Mouse (Mus musculus) splenic B cell, adult 2 months (primary cell): ENCODE measurements around the gene Gm11492.

ENCODE experiments used
- DNase-seq: peaks from one replicate; pipeline ENCODE4 v3.0.0-alpha.2; 2011; ENCODE audit warnings: low read depth, low spot score
- H3K27me3 ChIP-seq: 2 replicates; pipeline ENCODE4 v1.6.1; 2012; ENCODE audit warnings: mild to moderate bottlenecking, low read length, moderate library complexity, mixed read lengths; ENCODE audit not compliant: control insufficient read depth, poor library complexity, insufficient read depth, severe bottlenecking
- H3K36me3 ChIP-seq: 2 replicates; pipeline ENCODE4 v1.6.1; 2012; ENCODE audit warnings: mild to moderate bottlenecking, low read length, moderate library complexity, mixed read lengths; ENCODE audit not compliant: control insufficient read depth, poor library complexity, insufficient read depth, severe bottlenecking

Gene Gm11492

DNA sequence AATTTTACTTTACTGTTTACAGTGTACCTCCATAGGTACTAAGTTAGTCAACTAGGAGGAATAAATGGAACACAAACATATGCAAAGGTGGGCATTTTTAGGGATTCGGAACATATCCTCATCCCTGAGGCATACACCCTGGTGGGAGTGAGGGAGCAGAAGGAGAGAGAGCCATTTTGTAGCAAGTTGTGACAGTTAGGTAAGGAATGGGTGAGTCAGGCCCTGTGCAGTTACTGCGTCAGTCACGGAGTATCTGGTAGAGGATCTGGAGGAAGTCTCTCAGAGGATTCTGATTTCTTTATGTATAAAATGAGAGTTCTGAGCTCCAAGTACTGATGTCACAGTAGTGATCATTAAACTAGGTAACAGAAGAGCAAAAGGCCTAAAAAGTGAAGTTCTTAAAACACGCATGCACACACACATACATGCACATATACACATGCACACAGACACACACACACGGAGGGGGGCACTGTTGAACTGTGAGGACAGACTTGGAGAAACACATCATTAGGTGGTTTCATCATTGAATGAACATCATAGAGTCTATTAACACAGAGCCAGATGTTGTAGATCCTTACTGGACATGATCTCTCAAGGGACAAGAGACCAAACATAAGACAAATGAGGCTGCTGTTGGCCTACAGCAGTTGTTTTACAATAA, 20.9 kb downstream of the Gm11492 start:
- no peak for DNase-seq
- no peaks in the 10 kb centered on the region for H3K36me3 ChIP-seq
- no peaks in the 10 kb centered on the region for H3K27me3 ChIP-seq

DNA sequence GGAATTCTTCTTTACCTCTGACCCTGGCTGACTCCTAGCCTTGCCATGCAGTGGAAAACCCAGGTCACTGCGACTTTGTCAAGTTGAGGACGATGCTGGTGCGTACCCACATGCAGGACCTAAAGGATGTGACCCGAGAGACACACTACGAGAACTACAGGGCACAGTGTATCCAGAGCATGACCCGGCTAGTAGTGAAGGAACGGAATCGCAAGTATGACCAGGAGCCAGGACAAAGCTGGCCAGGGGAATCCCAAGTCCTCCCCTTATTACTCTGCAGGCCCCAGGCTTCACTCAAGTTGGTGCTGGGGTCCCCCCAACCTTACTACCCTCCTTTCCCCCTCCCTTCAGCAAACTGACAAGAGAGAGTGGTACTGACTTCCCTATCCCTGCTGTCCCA, 23.2 kb downstream of the Gm11492 start:
- Histone ChIP-seq H3K36me3 (no peaks in the 10 kb centered on the region), H3K27me3 (no peaks in the 10 kb centered on the region)
- no peak for DNase-seq

DNA sequence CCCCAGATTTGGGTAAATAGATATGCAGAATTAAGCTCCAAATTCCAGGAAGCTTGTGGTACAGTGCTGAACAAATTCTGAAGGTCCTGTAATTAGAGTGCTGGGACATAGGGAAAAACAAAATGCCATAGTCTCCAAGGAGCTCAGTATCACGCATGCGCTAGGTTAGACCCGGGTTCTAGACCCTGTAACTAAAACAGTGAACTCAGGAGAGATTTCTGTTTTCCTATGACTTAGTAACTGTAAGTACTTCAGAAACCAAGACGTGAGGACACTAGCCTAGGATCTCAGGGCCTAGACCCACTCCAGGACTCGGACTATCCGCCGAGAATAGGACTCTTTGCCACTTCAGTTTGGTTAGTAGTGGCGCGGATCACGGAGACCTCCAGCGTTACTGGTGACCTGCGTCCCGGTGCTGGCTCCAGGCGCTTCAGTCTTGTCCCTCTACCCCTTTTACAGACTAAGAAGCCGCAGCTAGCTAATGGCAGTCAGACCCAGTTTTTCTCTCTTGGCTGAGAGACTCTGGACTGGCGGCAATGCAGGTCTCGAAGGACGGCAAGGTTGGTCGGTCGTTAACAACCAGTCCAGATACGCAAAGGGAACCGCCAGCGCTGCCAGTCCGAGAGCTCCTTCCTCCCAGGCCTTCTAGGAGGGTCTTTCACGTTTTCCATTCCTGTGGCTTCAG, 24.5 kb downstream of the Gm11492 start:
- no peaks in the 10 kb centered on the region for H3K27me3 ChIP-seq
- DNase-seq: no peak
- no peaks in the 10 kb centered on the region for H3K36me3 ChIP-seq

DNA sequence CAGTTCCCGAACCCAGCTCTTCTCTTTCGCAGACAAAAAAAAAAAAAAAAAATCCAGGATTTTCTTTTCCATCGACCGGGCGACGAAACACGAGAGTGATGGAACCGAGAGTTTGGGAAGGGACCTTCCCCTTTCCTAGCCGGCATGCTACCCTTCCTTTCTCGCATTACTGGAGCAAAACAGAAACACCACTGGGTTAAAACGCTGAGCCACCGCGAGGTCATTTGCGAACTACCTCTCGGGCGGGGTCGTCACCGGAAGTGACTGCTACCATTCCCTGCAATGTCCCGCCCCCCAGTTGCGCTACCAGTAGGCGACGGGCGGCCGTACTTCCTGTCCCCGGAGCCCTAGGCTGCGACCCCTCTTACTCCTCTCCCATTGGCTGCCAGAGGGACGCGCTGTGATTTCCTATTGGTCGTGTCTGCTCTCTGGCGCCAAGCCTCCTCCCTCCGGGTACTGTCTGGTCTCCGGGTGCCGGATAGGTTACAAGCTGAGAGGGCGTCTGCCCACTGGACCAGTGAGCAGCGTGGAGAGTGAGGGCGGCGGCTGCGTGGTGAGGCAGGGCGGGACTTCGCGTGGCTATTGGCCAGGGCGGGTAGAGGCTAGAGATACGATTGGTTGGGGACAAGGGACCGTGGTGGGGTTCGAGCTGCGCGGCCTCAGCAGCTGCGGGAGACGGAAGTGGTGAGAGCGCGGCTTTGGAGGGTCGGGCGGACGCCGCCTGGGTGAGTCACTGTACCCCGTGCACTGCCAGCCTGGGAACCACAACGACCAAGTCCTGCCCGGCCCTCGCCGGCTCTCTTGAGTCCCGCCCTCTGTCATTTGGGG, 25.3 kb downstream of the Gm11492 start, which contains the start of gene Mtmr4:
Gene Mtmr4, plus strand, starts transcription at position 637 of the 828 bp plus-strand sequence.
- peak; percentile 99 for DNase-seq
- Histone ChIP-seq H3K36me3 (no peaks in the 10 kb centered on the region; the same call in 1 of the 2 replicates), H3K27me3 (no peaks in the 10 kb centered on the region)

DNA sequence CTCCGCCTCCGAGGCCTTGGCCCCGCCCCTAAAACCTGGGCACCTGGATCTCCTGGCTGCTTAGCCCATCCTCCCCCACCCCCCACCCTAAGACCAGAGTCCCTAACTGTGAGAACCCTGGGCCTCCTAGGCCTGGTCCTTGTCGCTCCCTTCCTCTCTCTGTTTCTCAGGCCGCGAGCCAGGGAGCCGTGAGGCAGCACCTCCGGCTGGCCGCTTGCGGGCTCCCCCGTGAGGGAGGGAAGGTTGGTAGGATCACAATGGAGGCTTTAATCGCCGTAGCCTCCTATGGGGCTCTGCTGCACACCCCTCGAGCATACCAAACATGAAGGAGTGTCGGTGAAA, 25.9 kb downstream of the Gm11492 start:
- Histone ChIP-seq H3K27me3 (no peaks in the 10 kb centered on the region), H3K36me3 (no peaks in the 10 kb centered on the region; the same call in 1 of the 2 replicates)
- no peak for DNase-seq

DNA sequence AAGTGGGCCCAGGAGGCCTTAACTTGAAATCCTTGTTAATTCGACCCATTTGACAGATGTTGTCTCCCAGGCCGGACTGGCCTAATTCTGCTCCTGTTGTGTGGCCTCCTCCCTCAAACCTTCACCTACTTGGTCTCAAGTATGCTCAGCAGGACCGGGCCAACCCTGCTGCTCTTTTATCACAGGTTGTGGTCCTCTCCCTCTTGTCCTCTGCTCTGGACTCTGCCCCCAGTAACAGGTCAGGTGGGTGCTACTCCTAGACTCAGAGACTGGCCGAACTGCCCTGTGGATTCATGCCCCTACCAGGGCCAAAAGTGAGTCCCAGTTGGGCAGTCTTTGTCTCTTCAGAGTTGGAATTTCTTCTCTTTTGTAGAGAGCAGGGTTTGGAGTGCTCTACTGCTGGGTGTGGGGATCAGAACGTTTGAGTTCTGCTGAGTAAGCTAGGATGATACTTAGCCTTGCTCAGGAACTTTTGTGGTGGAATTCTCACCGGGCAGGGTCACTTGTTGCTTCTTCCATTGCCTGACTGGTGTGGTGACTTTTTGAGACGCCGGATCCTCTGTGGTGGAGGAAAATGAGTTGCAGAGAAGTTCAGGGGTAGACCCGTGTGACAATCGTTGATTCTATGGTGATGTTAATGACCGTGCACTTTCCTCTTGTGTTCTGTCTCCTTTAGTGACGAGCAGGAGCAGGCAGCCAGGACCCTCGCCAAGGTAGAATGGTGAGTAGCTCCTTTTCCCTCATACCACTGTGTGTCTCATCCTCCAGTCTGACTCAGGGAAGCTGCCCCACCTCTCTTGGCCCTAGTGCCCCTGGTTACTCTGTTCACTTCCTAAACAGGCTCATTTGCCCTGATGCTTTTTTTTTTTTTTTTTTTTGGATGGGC, 26.5 kb downstream of the Gm11492 start:
- no peaks in the 10 kb centered on the region for H3K27me3 ChIP-seq
- H3K36me3 ChIP-seq: no peaks in the 10 kb centered on the region; the same call in 1 of the 2 replicates
- DNase-seq: no peak

DNA sequence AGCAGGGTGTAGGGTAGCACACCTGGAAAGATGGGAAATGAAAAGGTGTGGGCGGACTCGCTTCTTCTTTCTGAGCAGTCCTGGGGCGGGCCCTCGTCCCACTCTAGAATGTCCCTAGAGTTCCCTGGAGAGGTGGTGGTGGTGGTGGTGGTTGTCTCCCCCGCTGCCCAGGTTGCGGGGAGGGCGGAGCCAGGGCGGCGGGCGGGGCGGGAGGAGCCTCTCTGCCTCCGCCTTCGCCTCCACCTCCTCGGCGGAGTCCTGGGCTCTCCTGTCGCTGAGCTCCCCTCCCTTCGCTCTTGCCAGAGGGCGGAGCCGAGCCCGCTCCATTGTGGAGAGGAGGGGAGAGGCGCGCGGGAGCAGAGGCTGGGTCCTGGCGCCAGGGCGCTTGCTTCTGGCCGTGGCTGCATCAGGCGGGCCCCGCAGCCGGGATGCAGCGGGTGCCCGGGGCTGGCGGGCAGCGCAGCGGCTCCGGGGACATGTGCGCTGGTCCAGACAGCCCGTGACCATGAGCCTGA, 28.9 kb downstream of the Gm11492 start:
- DNase-seq: peak; percentile 74
- peaks cover 8% of the 10 kb centered on the region; the same call in 1 of the 2 replicates for H3K36me3 ChIP-seq
- H3K27me3 ChIP-seq: no peaks in the 10 kb centered on the region

DNA sequence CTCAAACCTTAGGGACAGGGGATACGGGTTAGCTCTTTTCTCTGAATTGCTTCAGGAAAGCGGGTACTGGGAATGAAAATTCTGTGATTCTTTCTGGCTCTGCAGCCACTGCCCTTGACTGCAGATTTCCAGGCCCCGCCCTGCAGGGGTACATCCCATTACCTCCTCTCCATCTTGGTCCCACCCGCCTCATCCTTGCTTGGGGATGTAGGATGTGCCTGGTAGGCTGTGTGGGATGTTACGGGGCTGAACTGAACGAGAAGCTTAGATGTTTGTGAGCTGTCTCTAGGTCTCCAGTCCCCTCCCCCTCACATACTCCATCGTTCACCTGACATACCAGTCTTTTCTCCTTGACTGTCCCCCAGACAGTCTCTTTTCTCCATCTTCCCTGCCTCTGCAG, 29.5 kb downstream of the Gm11492 start:
- no peak for DNase-seq
- Histone ChIP-seq H3K27me3 (no peaks in the 10 kb centered on the region), H3K36me3 (peaks cover 8% of the 10 kb centered on the region; the same call in 1 of the 2 replicates)

DNA sequence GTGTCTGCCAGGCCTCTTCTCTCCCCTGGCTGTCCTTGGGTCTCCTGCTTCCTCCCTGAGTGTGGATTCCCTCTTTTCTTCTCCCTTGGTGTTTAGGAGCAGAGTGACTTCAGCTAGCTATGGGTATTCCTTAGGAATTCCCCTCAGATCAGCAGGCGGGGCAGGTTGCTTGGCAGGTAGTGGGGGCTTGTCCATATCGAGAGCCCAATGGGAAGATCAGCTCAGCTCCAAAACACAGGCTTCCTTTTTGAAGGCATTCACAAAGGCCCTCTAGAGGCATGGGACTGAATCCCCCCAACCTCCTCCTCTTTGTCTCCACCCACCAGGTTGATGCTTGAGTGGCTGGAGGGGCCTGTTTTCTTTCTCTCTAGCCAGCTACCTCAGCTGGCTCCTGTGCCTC, 30.0 kb downstream of the Gm11492 start:
- Histone ChIP-seq H3K36me3 (peaks cover 11% of the 10 kb centered on the region), H3K27me3 (no peaks in the 10 kb centered on the region)
- DNase-seq: no peak

DNA sequence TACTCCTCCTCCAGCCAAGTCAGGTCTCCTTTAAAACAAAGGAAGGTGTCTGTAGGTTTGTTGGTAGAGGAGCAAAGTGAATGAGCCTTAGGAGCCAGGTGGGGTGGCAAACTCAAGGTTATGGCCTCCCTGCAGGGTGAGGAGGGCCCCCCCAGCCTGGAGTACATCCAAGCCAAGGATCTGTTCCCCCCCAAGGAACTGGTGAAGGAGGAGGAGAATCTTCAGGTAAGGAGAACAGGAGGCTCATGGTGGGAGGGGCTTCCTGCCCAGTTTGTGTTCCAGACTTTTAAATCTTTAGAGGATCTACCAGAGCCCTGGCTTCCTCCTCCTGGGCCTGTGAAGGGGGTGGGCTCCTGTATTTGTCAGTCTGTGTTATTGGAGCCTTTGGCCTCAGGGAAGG, 30.6 kb downstream of the Gm11492 start:
- DNase-seq: no peak
- Histone ChIP-seq H3K36me3 (peaks cover 16% of the 10 kb centered on the region), H3K27me3 (no peaks in the 10 kb centered on the region)

DNA sequence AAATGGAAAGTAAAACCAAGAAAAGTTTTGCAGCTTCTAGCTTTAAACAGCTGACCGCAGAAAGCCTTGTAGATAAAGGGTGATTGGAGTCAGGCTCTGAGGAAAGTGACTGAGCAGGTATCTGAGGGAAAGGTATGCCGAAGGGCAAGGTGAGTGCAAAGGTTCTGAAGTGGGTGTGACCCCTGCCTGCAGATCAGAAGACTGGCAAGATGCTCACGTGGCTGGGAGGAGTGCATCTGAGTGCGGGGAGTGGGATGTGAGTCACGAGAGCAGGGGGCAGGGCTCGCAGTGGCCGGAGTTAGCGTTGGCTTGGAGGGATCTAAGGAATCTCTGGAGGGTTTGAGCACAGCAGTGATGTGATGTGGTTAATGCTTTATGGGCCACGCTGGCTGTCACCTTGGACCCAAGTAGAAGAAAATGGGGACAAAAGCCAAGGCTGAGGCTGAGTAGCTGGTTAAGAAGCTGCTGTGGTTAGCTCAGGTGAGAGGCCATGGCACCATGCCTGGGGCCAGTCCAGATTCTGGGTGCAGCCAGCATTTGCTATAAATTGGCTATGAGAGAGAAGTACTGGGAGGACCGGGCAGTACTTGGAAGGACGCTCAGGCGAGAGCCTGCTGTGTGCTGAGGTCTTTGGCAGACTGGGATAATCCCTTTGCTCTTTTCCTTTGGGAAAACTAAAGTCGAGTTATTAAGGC, 33.1 kb downstream of the Gm11492 start:
- Histone ChIP-seq H3K27me3 (no peaks in the 10 kb centered on the region), H3K36me3 (peaks cover 21% of the 10 kb centered on the region)
- DNase-seq: no peak

DNA sequence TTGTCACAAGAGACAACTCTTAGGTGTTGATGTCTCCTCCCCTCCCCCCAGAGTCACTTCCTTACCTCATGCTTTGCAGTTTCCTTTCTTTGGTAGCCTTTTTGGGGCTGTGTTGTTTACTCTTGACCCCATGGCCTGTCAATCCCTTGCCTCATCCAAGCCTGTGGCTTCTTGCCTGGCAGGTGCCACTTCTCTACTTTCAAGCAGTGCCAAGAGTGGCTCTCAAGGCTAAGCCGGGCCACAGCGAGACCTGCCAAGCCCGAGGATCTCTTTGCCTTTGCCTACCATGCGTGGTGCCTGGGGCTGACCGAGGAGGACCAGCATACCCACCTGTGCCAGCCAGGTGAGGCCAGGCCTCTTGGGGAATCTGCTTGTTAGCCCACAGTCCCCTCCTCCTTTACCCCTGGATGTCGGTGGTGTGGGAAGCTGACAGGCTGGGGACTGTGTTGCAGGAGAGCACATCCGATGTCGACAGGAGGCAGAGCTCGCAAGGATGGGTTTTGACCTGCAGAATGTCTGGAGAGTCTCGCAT, 33.9 kb downstream of the Gm11492 start:
- H3K27me3 ChIP-seq: no peaks in the 10 kb centered on the region
- DNase-seq: no peak

DNA sequence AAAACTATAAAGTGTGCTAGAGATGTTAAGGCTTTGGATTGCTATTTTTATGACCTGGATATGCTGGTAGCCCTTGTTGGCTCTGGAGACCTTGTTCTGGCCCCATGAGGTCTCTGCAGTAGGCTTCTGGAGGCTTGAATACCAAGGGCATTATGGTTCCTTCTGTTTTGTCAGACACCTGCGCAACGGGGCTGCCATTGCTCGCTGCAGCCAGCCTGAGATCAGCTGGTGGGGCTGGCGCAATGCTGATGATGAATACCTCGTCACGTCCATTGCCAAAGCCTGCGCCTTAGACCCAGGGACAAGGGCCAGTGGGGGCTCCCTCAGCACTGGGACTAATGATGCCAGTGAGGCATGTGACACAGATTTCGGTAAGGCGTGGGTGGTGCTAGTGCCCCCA, 35.8 kb downstream of the Gm11492 start:
- Histone ChIP-seq H3K36me3 (peaks cover 27% of the 10 kb centered on the region), H3K27me3 (no peaks in the 10 kb centered on the region)
- no peak for DNase-seq

More for the DNA sequence above, 33.9 kb downstream of the Gm11492 start:
- H3K36me3 ChIP-seq: peaks cover 25% of the 10 kb centered on the region
